Comparison of ENCODE assay signal across 16 mouse cellular contexts in the genomic region with DNA sequence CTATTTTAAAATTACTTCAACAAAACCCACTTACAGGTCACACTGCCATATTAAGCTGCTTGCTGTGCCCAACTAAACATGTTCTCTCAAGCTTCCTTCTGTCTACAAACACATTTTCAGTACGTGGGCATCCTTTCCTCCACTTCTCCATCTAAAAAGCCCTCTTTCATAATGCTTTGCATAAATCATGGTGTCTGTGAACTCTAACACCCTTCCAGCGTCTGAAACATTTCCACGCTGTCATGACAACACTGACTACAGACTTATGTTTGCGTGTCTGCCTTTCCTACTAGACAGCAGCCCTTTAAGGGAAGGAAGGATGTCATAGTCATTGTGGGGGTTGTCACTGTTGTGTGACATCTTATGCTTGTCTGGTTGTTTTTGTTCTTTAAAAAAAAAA. TPM values are rescaled to one million over a fixed set of nuclear protein-coding genes. Genes with fewer than 3 reads are reported as not detected.
DNase-seq lines count a peak whose midpoint lies in the region.
"Had no signal": no experiment of that assay in that cellular context is flagged by ENCODE, and none has a peak within 500 bp of the region (broad histone marks: within the 10 kb centered on the region; RNA-seq: fewer than 3 reads in every experiment).

No protein-coding gene starts in this region.

- DNase-seq in frontal cortex, adult 2 months (ENCODE audit: extremely low spot score in 1 of 2, low spot score in 1 of 2) = peak; percentile 24 to 55
- DNase-seq in frontal cortex, postnatal 14 days (ENCODE audit: low spot score in 2 of 2) = no peak
- DNase-seq in lung, postnatal 25 days (ENCODE audit: low spot score) = peak; percentile 44
- no peak for DNase-seq in lung, postnatal 10 days
- DNase-seq in brain, adult 2 months (ENCODE audit: low read depth, low spot score) = peak; percentile 61
- peak; percentile 13 for DNase-seq in mesoderm, embryonic 11.5 days (ENCODE audit: low read depth, low spot score)
- DNase-seq in adrenal gland, adult 8-10 months = no peak
- DNase-seq in urinary bladder, postnatal 36 days (ENCODE audit: low spot score in 2 of 2) = no peak
- DNase-seq: adrenal gland, adult 2 months; cerebellum, adult 8-10 months; embryo, embryonic 11 days; gastrocnemius, postnatal 14 days; heart, adult 11 months; kidney, postnatal 4 days; right cerebral cortex, postnatal 25 days; thymus, postnatal 14 days had no signal

RNA-seq across cellular contexts. Expression of a gene that starts 27.4 kb away (rescaled TPM):
- polyA plus RNA-seq in frontal cortex, adult 2 months (2012; rRNA removed) = 87.6 and 92.6 TPM in 2 replicates
- total RNA-seq in adrenal gland, adult 8-10 months (2022) = 10 to 100 TPM; 16.2 to 39.4 (median 24.3) TPM

Comparison
In these comparisons a context has a peak if more than half of its experiments do, and no peak if none do; other contexts are left out.
1. DNase-seq: peak in frontal cortex, adult 2 months (2 of 2), lung, postnatal 25 days (single experiment), brain, adult 2 months (single experiment) and mesoderm, embryonic 11.5 days (single experiment); none in frontal cortex, postnatal 14 days (0 of 2), lung, postnatal 10 days (single experiment), adrenal gland, adult 8-10 months (single experiment) and urinary bladder, postnatal 36 days (0 of 2).